Mouse (Mus musculus) MEL (cell line): Measurements from ENCODE around the gene Sod1. TPM values are rescaled to one million over a fixed set of nuclear protein-coding genes. Genes with fewer than 3 reads are reported as not detected.

Experiments used
- DNase-seq: peaks from one replicate; pipeline ENCODE4 v3.0.0; 2011; ENCODE audit warnings: low read depth, low spot score
- H3K27ac ChIP-seq: 2 replicates; pipeline ENCODE4 v1.5.1; 2012; ENCODE audit warnings: low read depth, mild to moderate bottlenecking, control low read depth, low read length, moderate library complexity; ENCODE audit not compliant: control insufficient read depth
- H3K27me3 ChIP-seq, 2 experiments: fragments of 150-350 bp in 1 of 2; sonication (generic) in 1 of 2; 2 replicates each; pipeline ENCODE4 v1.6.1; 2012; ENCODE audit warnings: low read length in 2 of 2, mild to moderate bottlenecking in 2 of 2, improper control_type of control experiment in 1 of 2, moderate library complexity in 1 of 2; ENCODE audit not compliant: insufficient read depth in 2 of 2, control insufficient read depth in 1 of 2
- H3K36me3 ChIP-seq, 2 experiments: 2 replicates each; pipeline ENCODE4 v1.6.1; 2012 to 2014; ENCODE audit warnings: low read length in 2 of 2, improper control_type of control experiment in 1 of 2, inconsistent platforms in 1 of 2, mild to moderate bottlenecking in 1 of 2; ENCODE audit not compliant: insufficient read depth in 2 of 2, control insufficient read depth in 1 of 2
- H3K4me1 ChIP-seq, 2 experiments: fragments of 150-350 bp in 1 of 2; sonication (generic) in 1 of 2; 2 replicates each; pipeline ENCODE4 v1.6.1; 2012; ENCODE audit warnings: low read length in 2 of 2, improper control_type of control experiment in 1 of 2, mild to moderate bottlenecking in 1 of 2; ENCODE audit not compliant: insufficient read depth in 2 of 2, control insufficient read depth in 1 of 2
- H3K4me3 ChIP-seq, 2 experiments: fragments of 150-350 bp in 1 of 2; sonication (generic) in 1 of 2; 2 replicates each; pipeline ENCODE4 v1.5.1; 2012; ENCODE audit warnings: low read depth in 2 of 2, low read length in 2 of 2, mild to moderate bottlenecking in 2 of 2, moderate library complexity in 2 of 2, control low read depth in 1 of 2, improper control_type of control experiment in 1 of 2; ENCODE audit not compliant: control insufficient read depth in 1 of 2, insufficient read depth in 1 of 2
- H3K79me2 ChIP-seq: 2 replicates; pipeline ENCODE4 v1.6.1; 2012; ENCODE audit warnings: mild to moderate bottlenecking, low read length, moderate library complexity; ENCODE audit not compliant: control insufficient read depth, poor library complexity, insufficient read depth
- H3K9ac ChIP-seq: 2 replicates; pipeline ENCODE4 v1.6.1; 2012; ENCODE audit warnings: low read depth, mild to moderate bottlenecking, control low read depth, low read length, moderate library complexity; ENCODE audit not compliant: control insufficient read depth, poor library complexity, severe bottlenecking
- H3K9me3 ChIP-seq: fragments of 150-350 bp; sonication (generic); replicated peaks from 2 replicates; pipeline ENCODE4 v1.6.1; 2012; ENCODE audit warnings: mild to moderate bottlenecking, low read length, improper control_type of control experiment, moderate library complexity; ENCODE audit not compliant: insufficient read depth
- BHLHE40 ChIP-seq: IDR thresholded peaks from 2 replicates; pipeline ENCODE4 v1.6.1; 2012; ENCODE audit warnings: low read depth, mild to moderate bottlenecking, inconsistent platforms, low read length, improper control_type of control experiment, borderline replicate concordance
- CHD1 ChIP-seq: IDR thresholded peaks from 2 replicates; pipeline ENCODE4 v1.6.1; 2012; ENCODE audit warnings: low read depth, mild to moderate bottlenecking, inconsistent platforms, low read length, improper control_type of control experiment
- CTCF ChIP-seq, 3 experiments: IDR thresholded peaks in 2 of 3; conservative IDR thresholded peaks in 1 of 3; 2 replicates each; pipeline ENCODE4 v1.5.1; 2011 to 2012; ENCODE audit warnings: low read length in 3 of 3, low read depth in 2 of 3, mild to moderate bottlenecking in 2 of 3, improper control_type of control experiment in 1 of 3, inconsistent platforms in 1 of 3, mixed read lengths in 1 of 3, moderate library complexity in 1 of 3; ENCODE audit not compliant: control insufficient read depth in 1 of 3, insufficient read depth in 1 of 3, poor library complexity in 1 of 3, severe bottlenecking in 1 of 3
- ELF1 ChIP-seq: IDR thresholded peaks from 2 replicates; pipeline ENCODE4 v1.6.1; 2014; ENCODE audit warnings: low read depth, mild to moderate bottlenecking, inconsistent platforms, low read length, improper control_type of control experiment, moderate library complexity
- EP300 ChIP-seq, 2 experiments: IDR thresholded peaks; 2 replicates each; pipeline ENCODE4 v1.6.1; 2011; ENCODE audit warnings: improper control_type of control experiment in 2 of 2, low read length in 2 of 2, low read depth in 1 of 2, mild to moderate bottlenecking in 1 of 2
- GABPA ChIP-seq: IDR thresholded peaks from 2 replicates; pipeline ENCODE4 v1.6.1; 2012; ENCODE audit warnings: low read depth, mild to moderate bottlenecking, inconsistent platforms, low read length, improper control_type of control experiment, moderate library complexity
- GATA1 ChIP-seq: IDR thresholded peaks from 2 replicates; pipeline ENCODE4 v1.6.1; 2011; ENCODE audit warnings: low read depth, low read length, improper control_type of control experiment
- HCFC1 ChIP-seq: IDR thresholded peaks from 2 replicates; pipeline ENCODE4 v1.6.1; 2012; ENCODE audit warnings: low read depth, mild to moderate bottlenecking, inconsistent platforms, low read length, improper control_type of control experiment, moderate library complexity
- JUND ChIP-seq: IDR thresholded peaks from 2 replicates; pipeline ENCODE4 v1.6.1; 2011; ENCODE audit warnings: low read depth, mild to moderate bottlenecking, improper control_type of control experiment, low read length
- KAT2A ChIP-seq: conservative IDR thresholded peaks from 2 replicates; pipeline ENCODE4 v1.6.1; 2012; ENCODE audit warnings: low read depth, low read length, improper control_type of control experiment, inconsistent platforms
- MAFK ChIP-seq: IDR thresholded peaks from 2 replicates; pipeline ENCODE4 v1.6.1; 2011; ENCODE audit warnings: low read depth, mild to moderate bottlenecking, low read length, improper control_type of control experiment, borderline replicate concordance
- MAX ChIP-seq: IDR thresholded peaks from 2 replicates; pipeline ENCODE4 v1.6.1; 2011; ENCODE audit warnings: low read length, improper control_type of control experiment
- MAZ ChIP-seq: IDR thresholded peaks from 2 replicates; pipeline ENCODE4 v1.6.1; 2012; ENCODE audit warnings: low read depth, mild to moderate bottlenecking, inconsistent platforms, low read length, improper control_type of control experiment
- MEF2A ChIP-seq: IDR thresholded peaks from 2 replicates; pipeline ENCODE4 v1.6.1; 2014; ENCODE audit warnings: low read depth, mild to moderate bottlenecking, inconsistent platforms, low read length, improper control_type of control experiment; ENCODE audit not compliant: poor library complexity, insufficient replicate concordance, severe bottlenecking; ENCODE audit errors: extremely low read depth
- MXI1 ChIP-seq: IDR thresholded peaks from 2 replicates; pipeline ENCODE4 v1.6.1; 2011; ENCODE audit warnings: mild to moderate bottlenecking, low read depth, low read length, improper control_type of control experiment
- MYB ChIP-seq: IDR thresholded peaks from 2 replicates; pipeline ENCODE4 v1.6.1; 2011; ENCODE audit warnings: mild to moderate bottlenecking, low read depth, low read length, improper control_type of control experiment
- MYC ChIP-seq: IDR thresholded peaks from 2 replicates; pipeline ENCODE4 v1.6.1; 2011; ENCODE audit warnings: low read depth, mild to moderate bottlenecking, low read length, improper control_type of control experiment, moderate library complexity
- NELFE ChIP-seq: IDR thresholded peaks from 2 replicates; pipeline ENCODE4 v1.6.1; 2011; ENCODE audit warnings: low read depth, low read length, improper control_type of control experiment
- NRF1 ChIP-seq: IDR thresholded peaks from 2 replicates; pipeline ENCODE4 v1.6.1; 2014; ENCODE audit warnings: low read depth, mild to moderate bottlenecking, inconsistent platforms, low read length, improper control_type of control experiment, moderate library complexity; ENCODE audit not compliant: poor library complexity, insufficient read depth, severe bottlenecking
- POLR2A ChIP-seq, 2 experiments: IDR thresholded peaks; 2 replicates each; pipeline ENCODE4 v1.6.1; 2011 to 2012; ENCODE audit warnings: low read length in 2 of 2, mild to moderate bottlenecking in 2 of 2, control low read depth in 1 of 2, improper control_type of control experiment in 1 of 2, low read depth in 1 of 2, moderate library complexity in 1 of 2; ENCODE audit not compliant: control insufficient read depth in 1 of 2, insufficient read depth in 1 of 2, poor library complexity in 1 of 2
- POLR2AphosphoS2 ChIP-seq: IDR thresholded peaks from 2 replicates; pipeline ENCODE4 v1.6.1; 2011; ENCODE audit warnings: low read length, improper control_type of control experiment
- POLR2AphosphoS5 ChIP-seq: IDR thresholded peaks from 2 replicates; pipeline ENCODE4 v1.6.1; 2012; ENCODE audit warnings: low read depth, borderline replicate concordance, mild to moderate bottlenecking, inconsistent platforms, low read length, moderate library complexity, mixed read lengths
- RAD21 ChIP-seq: IDR thresholded peaks from 2 replicates; pipeline ENCODE4 v1.6.1; 2011; ENCODE audit warnings: mild to moderate bottlenecking, low read depth, low read length, improper control_type of control experiment
- SIN3A ChIP-seq: IDR thresholded peaks from 2 replicates; pipeline ENCODE4 v1.6.1; 2012; ENCODE audit warnings: low read length, improper control_type of control experiment, inconsistent platforms
- SMC3 ChIP-seq: IDR thresholded peaks from 2 replicates; pipeline ENCODE4 v1.6.1; 2011; ENCODE audit warnings: low read depth, low read length, improper control_type of control experiment
- TAL1 ChIP-seq: IDR thresholded peaks from 2 replicates; pipeline ENCODE4 v1.6.1; 2012; ENCODE audit warnings: mild to moderate bottlenecking, inconsistent platforms, low read length, moderate library complexity, mixed read lengths
- TBP ChIP-seq: IDR thresholded peaks from 2 replicates; pipeline ENCODE4 v1.8.0; 2011; ENCODE audit warnings: low read depth, low read length, improper control_type of control experiment
- UBTF ChIP-seq: IDR thresholded peaks from 2 replicates; pipeline ENCODE4 v1.6.1; 2012; ENCODE audit warnings: low read depth, mild to moderate bottlenecking, inconsistent platforms, low read length, improper control_type of control experiment, moderate library complexity, borderline replicate concordance; ENCODE audit not compliant: insufficient read depth
- USF1 ChIP-seq: IDR thresholded peaks from 2 replicates; pipeline ENCODE4 v1.6.1; 2014; ENCODE audit warnings: low read depth, mild to moderate bottlenecking, inconsistent platforms, low read length, improper control_type of control experiment, moderate library complexity
- USF2 ChIP-seq, 2 experiments: IDR thresholded peaks; 2 replicates each; pipeline ENCODE4 v1.6.1; 2011 to 2012; ENCODE audit warnings: improper control_type of control experiment in 2 of 2, low read length in 2 of 2, borderline replicate concordance in 1 of 2, inconsistent platforms in 1 of 2, low read depth in 1 of 2, mild to moderate bottlenecking in 1 of 2; ENCODE audit not compliant: insufficient read depth in 1 of 2
- ZC3H11A ChIP-seq: IDR thresholded peaks from 2 replicates; pipeline ENCODE4 v1.6.1; 2012; ENCODE audit warnings: low read depth, mild to moderate bottlenecking, inconsistent platforms, low read length, improper control_type of control experiment
- ZKSCAN1 ChIP-seq: IDR thresholded peaks from 2 replicates; pipeline ENCODE4 v1.6.1; 2012; ENCODE audit warnings: low read depth, mild to moderate bottlenecking, inconsistent platforms, low read length, improper control_type of control experiment, moderate library complexity
- ZMIZ1 ChIP-seq: IDR thresholded peaks from 2 replicates; pipeline ENCODE4 v1.6.1; 2012; ENCODE audit warnings: low read depth, mild to moderate bottlenecking, inconsistent platforms, low read length, improper control_type of control experiment, moderate library complexity
- ZNF384 ChIP-seq: IDR thresholded peaks from 2 replicates; pipeline ENCODE4 v1.6.1; 2012; ENCODE audit warnings: low read depth, mild to moderate bottlenecking, inconsistent platforms, low read length, improper control_type of control experiment
- polyA plus RNA-seq, 2 experiments: library from polyadenylated mRNA; stranded (reverse) in 1 of 2; unstranded in 1 of 2; fragments of >175 nt in 1 of 2; fragments of >200 nt in 1 of 2; gene quantifications; 2 replicates each; pipeline versions ENCODE4 v1.2.1 to v1.2.4; 2012; ENCODE audit warnings: low replicate concordance in 2 of 2, low read depth in 1 of 2; ENCODE audit not compliant: insufficient read length in 2 of 2, insufficient read depth in 1 of 2, missing spikeins in 1 of 2
- total RNA-seq: library from RNA; depleted of rRNA; stranded (reverse); fragments of 300-350 nt; gene quantifications from 2 replicates; pipeline ENCODE4 v1.2.3, GENCODE M21; 2012

The Sod1 gene
- total and polyA plus RNA-seq, 3 experiments: 380 to 1,094 (median 474) TPM

- Histone ChIP-seq H3K27ac (peak overlapping the region; percentile 96), H3K4me3 (peak overlapping the region; percentile 47 to 71), H3K4me1 (peaks cover 3 to 19% of the 10 kb centered on the region in 2 experiments; a peak in 3 of 4 replicates), H3K9me3 (no peaks in the 10 kb centered on the region), H3K9ac (peak overlapping the region; percentile 69), H3K79me2 (no peaks in the 10 kb centered on the region; the same call in 1 of the 2 replicates), H3K27me3 (no peaks in the 10 kb centered on the region), H3K36me3 (peaks cover 0 to 10% of the 10 kb centered on the region in 2 experiments; a peak in 2 of 4 replicates)
- DNase-seq: peak; percentile 97
- peak; percentile 25; the same call in 1 of the 2 replicates for TF ChIP-seq ZC3H11A
- peak; percentile 80 for TF ChIP-seq GATA1
- peak; percentile 67 for TF ChIP-seq MXI1
- TF ChIP-seq ELF1: 0 out of 2 replicates have a peak, but pooled peaks have one; percentile 22
- peak; percentile 72 to 90 for TF ChIP-seq EP300 (IDR thresholded peaks at IDR 0.05; ENCODE audit: low read depth in 1 of 2, low read length in 2 of 2)
- TF ChIP-seq TAL1: peak; percentile 36; the same call in 1 of the 2 replicates
- peak; percentile 73; the same call in 1 of the 2 replicates for TF ChIP-seq HCFC1
- TF ChIP-seq USF2 (IDR thresholded peaks at IDR 0.05; ENCODE audit: borderline replicate concordance in 1 of 2, insufficient read depth in 1 of 2, low read depth in 1 of 2, low read length in 2 of 2): no peak
- no peak; the same call in 1 of the 2 replicates for TF ChIP-seq MYB
- no peak for TF ChIP-seq MAFK
- no peak for TF ChIP-seq KAT2A
- TF ChIP-seq UBTF: 0 out of 2 replicates have a peak, but pooled peaks have one; percentile 54
- TF ChIP-seq CHD1: no peak
- TF ChIP-seq NRF1: 0 out of 2 replicates have a peak, but pooled peaks have one; percentile 4
- peak; percentile 39 for TF ChIP-seq RAD21
- TF ChIP-seq POLR2AphosphoS2: peak; percentile 68; the same call in 1 of the 2 replicates
- peak; percentile 56 for TF ChIP-seq NELFE
- no peak for TF ChIP-seq USF1
- TF ChIP-seq MEF2A: peak; percentile 77; the same call in 1 of the 2 replicates
- TF ChIP-seq MAX: no peak; the same call in 1 of the 2 replicates
- TF ChIP-seq JUND: no peak
- peak; percentile 65; the same call in 1 of the 2 replicates for TF ChIP-seq SIN3A
- TF ChIP-seq BHLHE40: peak; percentile 79; the same call in 1 of the 2 replicates
- peak; percentile 46 to 67 (median 65) for TF ChIP-seq CTCF (IDR thresholded peaks at IDR 0.05 in 2 of 3, conservative IDR thresholded peaks at IDR 0.05 in 1 of 3; ENCODE audit: control insufficient read depth in 1 of 3, insufficient read depth in 1 of 3, low read depth in 2 of 3, low read length in 3 of 3, poor library complexity in 1 of 3, severe bottlenecking in 1 of 3)
- peak; percentile 62 for TF ChIP-seq SMC3
- TF ChIP-seq POLR2AphosphoS5: peak; percentile 78; the same call in 1 of the 2 replicates
- peak; percentile 86 for TF ChIP-seq MAZ
- TF ChIP-seq TBP: peak; percentile 57
- no peak for TF ChIP-seq ZKSCAN1
- no peak; the same call in 1 of the 2 replicates for TF ChIP-seq MYC
- TF ChIP-seq POLR2A (IDR thresholded peaks at IDR 0.05; ENCODE audit: control insufficient read depth in 1 of 2, insufficient read depth in 1 of 2, low read depth in 1 of 2, low read length in 2 of 2, poor library complexity in 1 of 2): peak; percentile 60 to 84; a peak in 2 of 4 replicates
- TF ChIP-seq GABPA: no peak
- TF ChIP-seq ZNF384: no peak; the same call in 1 of the 2 replicates
- 0 out of 2 replicates have a peak, but pooled peaks have one; percentile 28 for TF ChIP-seq ZMIZ1
These were observed 23.1 kb upstream of the Sod1 start for GRCm38 (mm10) chr16:90197337-90197973.
